Mouse (Mus musculus) cerebellum, adult 9-11 months (tissue): ENCODE results near the gene Rasgrp1.

Source experiments
- DNase-seq: peaks from one replicate; pipeline ENCODE4 v3.0.0; 2022

The Rasgrp1 gene

DNA sequence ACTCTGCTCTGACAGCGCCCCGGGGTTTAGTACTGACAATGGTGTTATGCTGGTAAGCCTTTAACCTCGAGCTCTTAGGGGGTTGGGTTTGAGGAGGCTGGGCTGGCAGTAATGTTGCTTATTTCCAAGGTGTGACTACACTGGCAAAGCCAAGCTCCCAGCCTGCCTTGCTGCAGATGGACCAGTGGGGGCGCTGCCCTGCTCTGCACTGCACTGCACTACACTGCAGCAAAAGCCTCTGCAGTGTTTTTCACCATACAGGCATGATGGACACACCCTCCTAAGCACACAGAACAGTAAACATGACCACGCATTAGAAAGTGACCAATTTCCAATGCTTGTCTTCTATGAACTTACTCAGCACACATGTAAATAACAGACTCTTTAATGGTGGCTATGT, 11.2 kb downstream of the Rasgrp1 start:
- DNase-seq: no peak

DNA sequence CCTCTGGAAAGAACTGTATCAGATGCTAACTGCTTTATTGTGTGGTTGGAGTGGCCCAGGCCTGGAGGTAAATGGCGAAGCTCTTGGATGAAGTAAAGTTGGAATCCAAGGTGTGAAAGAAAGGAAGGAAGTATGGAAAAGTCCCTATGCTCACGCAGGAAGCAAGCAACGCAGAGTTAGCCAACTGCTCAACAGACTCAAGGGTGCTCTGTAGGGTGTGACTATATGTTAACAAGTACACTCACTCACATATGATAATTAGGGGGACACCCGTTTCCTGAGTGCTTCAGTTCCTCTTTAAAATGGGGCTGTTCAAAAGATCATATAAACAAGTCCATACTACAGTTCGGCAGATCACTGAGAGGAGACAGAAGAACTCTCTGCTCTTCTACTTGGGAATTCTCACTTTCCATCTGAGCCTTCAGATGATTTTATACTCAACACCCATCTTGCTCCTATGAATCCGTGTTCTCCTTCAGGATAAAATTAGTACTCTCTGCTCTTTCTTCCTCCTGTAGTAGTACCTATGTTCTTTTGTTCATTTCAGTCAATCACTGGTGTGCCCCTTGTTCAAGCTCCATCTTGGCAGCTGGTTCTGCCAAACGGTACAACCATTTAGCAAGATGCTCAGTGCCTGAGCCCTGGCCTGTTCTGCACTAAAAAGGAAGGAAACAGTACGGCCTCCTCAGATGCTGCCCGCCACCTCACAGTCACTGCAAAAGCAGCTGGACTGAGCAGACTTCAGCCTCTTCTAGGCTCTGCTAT, 14.1 kb downstream of the Rasgrp1 start:
- no peak for DNase-seq

DNA sequence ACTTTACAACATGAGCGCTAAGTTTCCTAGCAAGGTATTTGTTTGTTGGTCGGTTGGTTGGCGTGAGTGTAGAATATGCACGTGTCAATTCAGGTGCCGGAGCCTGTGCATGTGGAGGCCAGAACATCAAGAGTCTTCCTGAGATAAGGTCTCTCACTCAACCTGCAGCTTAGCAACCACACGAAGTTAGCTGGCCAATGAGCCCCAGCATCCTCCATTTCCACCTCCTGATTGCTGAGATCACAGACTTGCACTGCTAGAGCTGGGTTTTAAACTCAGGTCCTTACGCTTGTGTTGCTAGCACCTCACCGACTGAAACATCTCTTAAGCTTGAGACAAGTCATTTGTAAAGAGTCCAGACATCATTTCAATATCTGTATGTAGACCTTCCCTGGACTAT, 20.4 kb downstream of the Rasgrp1 start:
- no peak for DNase-seq

DNA sequence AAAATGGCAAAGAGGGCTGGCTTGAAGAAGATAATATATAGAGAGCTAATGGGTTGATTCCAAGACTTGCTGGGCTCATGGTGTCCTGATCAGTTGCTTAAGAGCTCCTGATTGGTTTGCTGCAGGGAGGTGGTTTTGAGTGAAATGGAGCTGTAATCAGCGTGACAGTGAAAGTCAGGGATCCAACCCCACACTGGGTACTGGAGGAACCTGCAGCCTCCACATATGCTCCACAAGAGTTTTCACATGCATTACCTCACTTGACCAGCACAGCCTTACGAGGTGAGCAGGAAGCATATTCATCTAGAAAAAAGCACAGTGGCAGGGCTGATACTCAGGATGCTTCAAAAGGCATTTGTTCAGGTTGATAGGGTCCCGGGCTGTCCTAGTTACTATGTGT, 21.6 kb downstream of the Rasgrp1 start:
- no peak for DNase-seq

DNA sequence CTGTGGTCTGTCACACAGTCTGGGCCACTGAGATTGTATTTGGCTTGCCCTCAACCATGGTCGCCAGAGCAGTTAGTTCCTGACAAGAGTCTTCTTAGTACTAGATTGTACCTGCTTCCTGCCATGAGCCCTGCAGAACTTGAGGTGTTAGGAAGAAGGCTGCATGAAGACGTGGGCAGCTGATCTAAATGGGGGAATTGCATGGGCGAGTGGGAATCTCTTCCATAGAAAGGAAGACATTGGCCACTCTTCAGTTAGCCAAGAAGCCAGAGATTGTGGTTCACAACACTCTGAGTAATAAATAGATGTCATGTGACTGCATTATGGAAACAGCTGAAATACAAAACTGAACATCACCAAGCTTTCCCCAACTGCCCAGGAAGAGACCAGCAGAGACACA, 23.8 kb downstream of the Rasgrp1 start:
- DNase-seq: no peak

DNA sequence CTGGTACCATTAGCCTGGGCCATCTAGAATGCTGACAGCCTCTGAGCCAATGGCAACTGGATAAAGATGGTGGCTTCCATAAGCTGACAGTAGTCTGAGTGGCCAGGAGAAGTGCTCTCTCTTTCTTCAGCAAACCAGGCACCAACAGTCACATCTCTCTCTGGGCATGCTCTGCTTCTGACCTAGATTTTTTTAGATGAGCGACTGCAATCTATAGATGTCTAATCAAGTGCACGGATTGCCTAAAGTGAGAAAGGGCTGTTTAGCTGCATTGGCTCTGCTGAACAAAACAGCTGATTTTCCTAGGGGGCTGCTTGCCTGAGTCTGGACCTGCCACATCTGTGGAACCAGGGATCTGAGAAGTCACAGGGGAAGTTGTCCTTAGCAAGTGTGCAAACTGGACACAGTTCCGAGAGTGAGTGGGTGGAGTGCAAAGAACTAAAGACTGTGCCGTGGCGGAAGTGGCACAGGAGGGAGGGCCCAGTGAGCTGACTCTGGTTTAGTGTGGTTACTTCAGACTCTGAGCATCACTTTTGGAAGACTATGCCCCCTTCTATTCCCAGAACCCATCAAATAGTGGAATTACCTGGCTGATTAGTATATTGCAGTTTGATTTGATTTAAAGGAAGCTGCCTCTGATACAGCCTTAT, 29.1 kb downstream of the Rasgrp1 start:
- DNase-seq: no peak

DNA sequence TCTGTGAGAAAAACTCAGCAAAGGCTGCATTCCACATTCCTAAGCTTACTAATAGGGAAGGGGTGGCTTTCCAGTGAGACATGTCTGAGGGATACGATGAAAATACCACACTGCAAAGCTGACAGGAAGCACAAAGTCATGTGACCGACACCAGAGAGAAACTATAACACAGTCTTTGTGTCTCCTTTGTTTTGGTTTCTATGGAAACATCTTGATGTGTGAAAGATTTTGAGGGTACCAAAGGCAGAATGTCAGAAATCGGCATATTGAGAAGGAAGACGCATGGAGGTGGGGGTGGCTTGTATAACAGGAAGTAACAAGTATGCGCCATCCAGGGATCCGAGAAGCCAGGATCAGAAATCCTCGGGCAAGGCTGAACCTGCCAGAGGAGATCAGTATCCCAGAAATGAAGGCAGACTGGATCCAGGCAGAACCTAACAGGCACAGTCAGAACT, 30.3 kb downstream of the Rasgrp1 start:
- no peak for DNase-seq

DNA sequence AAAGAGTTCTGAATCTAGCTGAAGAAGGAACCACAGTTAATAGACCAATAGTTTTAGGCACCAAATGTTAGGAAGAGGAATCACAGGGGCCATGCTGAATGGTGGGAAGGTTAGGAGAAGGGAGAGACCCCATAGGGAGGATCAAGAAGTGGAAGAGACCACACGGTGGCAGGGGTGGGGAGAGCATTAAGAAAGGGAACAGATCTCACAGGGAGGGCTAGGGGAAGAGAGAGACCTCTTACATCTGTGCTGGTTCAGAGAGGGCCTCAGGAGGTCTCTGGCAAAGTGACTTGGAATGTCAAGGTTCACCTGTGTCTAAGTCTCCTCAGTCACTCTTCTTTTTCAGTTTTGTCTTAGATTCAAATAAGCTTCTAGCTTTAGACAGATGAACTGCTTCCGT, 30.8 kb downstream of the Rasgrp1 start:
- DNase-seq: no peak

DNA sequence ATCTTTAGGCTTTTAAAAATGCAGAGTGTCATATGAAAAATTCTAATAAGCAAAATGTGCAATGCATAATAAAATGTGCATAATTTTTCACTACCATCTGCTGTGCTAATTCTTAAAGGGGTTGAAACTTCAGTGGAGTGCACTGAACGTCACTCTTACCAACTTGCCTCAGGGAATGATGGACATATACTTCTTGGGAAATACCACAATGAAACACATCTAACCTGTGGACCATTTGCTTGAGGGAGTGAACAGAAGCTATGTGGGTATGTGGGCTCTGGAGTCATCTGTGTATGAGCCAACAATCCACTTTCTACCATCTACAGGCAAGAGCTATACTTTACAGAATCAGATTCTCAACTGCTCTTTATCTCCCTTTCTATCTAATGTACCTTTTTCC, 31.5 kb downstream of the Rasgrp1 start:
- no peak for DNase-seq

DNA sequence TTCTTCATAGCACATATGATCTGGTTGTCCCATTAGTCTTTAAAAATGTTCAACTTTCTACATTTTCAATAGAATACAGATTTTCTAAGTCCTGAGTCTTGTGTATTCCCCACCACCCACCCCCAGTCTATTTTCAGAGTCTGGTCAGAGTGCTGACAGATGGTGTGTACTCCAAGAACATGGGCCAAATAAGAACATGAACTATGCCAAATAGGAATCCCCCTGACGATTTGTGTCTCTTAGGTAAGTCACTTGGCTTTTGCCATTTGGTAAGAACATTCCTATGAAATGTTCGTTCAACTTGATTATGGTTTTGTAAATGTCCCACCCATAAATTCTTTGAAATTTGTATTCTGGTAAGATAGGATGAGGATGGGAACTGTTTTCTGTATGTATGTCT, 33.8 kb downstream of the Rasgrp1 start:
- no peak for DNase-seq

DNA sequence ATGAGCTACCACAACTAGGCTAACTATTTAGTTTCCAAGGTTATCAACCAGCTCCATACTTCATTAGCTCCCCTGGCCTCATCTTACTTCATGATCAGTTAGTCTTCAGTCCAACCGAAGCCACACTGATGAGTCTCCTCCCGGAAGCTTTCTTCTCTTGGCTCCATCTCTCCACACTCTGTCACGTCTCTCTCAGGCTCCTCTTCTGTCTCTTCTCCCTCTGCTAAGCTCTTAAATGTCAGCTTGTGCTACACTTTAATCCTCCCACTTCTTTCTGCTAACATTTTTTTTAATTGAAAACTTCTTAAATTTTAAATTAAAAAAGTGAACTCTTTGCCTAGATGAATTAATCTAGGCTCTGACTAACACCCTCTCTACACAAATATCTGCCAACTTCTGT, 34.8 kb downstream of the Rasgrp1 start:
- no peak for DNase-seq

DNA sequence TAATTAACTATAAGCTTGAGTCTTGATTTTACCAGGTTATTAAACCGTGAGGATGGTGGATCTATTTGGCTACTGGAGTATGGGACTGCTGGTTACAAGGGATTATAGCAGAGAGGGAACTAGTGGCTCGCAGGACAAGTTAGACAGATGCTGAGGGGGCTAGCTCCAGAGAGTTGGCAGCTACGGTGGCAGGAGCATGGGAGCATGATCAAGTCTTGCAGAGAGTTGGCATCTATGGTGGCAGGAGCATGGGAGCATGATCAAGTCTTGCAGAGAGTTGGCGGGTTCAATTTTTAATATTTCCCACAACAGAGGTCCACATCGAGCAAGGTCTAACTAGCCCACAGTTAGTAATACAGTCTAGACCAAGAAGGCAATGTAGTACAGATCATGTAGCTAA, 37.9 kb downstream of the Rasgrp1 start:
- no peak for DNase-seq

DNA sequence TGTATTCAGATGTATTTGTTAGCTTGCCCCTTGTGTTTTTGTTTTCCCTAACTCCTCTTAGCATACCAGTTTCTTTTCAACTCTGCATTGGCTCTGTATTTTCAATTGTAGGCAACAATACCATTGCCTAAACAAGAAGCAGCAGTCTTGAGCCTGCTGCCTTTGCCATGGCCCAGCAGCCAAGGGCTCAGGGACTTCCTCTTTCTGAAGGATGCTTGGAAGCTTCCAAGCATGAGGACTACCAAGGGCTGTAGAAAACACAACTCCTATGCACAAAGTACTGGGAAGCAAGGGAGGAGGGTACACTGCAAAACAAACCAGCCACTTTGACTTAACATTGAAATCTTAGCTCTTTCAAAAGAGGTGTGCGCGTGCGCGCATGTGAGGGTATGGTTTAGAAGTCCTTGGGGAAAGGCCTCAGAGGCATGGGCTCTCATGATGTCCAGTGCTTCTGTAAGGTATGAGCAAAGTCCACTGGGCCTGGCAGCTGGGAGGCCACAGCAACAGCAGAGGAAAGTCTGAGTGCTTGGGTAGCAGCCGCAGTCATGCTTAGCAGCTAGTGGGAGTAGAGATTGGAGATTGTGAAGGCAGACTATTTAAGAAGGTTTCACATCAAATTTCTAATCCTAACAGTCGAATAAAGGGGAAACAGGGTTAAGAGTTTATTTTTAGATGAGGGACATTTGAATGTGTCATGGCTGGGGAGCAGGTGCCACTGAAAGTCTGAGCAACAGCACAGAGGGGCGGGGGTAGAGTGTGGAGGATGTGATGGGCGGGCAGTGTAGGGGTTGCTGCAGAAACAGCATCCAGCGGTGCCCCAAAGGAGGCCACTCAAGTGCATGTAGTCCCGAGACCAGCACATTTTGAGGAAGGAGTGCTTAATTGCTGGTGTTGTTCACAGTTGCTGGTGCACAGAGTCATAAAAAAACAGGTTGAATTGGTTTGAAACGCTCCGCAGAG, 39.1 kb downstream of the Rasgrp1 start:
- DNase-seq: no peak

DNA sequence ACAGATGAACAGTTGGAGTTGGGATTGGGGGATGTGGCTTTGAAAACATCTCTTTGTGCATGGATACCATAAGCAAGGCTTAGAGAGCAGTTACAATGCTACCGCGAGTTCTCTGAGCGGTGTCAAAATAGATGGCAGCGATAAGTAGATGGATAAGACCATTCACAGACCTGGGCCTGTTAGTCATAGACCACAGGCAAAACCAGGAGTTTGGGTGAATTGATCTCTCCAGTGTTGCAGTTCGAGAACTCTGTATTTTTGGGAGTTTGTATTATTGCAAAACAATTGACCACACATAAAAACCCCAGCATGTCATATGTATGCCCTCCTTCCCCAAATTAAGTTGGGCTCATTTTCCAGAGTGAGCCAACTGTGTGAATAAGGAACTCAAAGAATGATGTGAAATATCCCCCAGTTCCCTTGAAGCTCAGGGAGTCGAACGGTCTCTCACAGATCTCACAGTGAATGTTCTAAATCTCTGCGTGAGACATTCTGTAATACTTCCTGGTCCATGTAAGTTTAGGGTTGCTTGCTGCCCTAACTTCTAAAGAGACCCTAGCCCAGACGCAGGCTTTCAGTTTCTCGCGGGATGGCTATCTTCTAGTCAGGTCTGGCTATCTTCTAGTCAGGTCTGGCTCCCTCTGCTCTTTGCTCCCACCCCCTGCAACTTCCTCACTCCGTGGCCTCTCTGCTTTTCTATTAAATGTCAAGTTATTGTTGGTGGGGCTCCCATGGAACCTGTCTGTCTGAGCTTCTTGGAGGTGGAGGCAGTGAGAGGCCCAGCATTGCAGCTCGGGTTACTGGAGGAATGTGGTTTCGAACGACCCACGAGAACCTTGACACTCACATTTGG, 43.0 kb downstream of the Rasgrp1 start:
- DNase-seq: no peak

DNA sequence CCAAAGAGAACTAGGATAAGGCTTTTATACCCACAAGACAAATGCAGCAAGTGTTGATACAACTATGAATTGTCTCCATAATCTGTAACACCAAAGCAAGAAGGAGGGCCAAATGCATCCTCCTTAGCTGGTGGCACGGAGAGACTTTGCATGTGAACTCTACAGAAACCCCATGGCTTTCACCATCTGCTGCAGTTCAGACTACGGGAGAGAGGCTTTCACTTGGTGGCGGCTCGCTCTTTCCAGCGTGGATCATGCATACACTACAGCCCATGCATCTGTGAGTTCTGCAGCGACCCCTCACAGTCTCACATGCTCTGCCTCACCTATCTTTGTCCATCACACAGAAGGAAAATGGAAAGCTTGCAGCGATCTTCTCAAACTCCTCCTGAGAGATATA, 54.5 kb downstream of the Rasgrp1 start:
- DNase-seq: peak; percentile 26

DNA sequence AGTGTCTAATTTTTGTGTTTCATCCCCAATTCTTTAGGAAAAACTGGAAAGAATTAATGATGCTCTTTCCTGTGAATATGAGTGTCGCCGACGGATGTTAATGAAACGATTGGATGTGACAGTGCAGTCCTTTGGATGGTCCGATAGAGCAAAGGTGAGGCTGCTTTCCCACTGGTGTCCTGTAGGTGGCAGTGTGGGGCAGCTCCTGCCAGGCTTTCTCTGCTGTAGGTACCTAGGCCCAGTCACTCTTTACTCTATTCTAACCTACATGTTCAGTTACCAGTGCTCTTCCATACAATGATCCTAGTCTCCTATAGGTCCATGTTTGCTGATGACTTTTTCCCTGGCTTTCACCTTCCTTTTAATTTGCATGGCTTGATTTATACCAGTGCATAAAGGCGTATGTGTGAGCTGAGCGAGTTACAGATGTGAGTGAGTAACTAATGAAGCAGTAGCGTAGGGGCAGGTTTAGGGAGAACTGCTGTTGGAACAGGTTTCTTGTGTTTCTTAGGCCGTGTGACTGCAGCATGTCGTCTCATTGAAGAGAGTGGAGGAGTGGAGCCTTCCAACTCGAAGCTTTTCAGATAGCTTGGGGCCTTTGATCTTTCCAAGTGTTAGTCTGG, 78.9 kb downstream of the Rasgrp1 start:
- peak; percentile 40 for DNase-seq

DNA sequence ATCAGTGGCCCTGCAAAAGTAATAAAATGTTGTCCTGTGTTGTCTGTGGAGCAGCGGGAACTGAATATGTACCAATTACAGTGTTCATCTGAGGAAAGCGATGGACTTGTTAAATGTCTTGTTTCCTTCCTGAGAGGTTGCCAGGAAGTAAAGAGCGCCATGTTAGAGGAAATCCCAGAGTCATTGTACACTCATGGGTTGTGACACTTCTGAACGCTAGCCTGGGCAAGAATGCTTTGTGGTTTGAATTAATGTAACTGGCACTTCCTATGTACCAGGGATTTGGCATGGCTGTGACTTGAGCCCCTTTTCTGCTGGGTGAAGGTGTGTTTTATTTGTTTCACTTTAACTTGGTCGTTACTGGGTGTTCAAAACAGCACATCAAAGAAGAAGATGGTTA, 80.6 kb downstream of the Rasgrp1 start:
- DNase-seq: no peak

DNA sequence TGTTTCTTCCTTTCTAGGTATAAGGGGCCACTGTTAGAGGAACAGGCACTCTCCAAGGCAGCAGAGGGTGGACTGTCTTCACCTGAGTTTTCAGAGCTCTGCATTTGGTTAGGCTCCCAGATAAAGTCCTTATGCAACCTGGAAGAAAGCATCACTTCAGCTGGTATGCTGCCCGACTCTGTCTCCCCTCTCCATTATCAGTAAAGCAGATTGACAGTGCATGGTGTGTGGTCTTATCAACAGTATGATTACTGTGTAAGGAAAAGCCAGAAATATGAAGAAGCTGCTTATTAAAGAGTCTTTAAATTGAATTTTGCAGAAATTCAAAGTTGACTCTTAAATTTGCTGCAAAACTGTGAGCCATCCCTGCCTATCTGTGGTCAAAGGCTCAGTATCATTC, 85.2 kb downstream of the Rasgrp1 start:
- no peak for DNase-seq

DNA sequence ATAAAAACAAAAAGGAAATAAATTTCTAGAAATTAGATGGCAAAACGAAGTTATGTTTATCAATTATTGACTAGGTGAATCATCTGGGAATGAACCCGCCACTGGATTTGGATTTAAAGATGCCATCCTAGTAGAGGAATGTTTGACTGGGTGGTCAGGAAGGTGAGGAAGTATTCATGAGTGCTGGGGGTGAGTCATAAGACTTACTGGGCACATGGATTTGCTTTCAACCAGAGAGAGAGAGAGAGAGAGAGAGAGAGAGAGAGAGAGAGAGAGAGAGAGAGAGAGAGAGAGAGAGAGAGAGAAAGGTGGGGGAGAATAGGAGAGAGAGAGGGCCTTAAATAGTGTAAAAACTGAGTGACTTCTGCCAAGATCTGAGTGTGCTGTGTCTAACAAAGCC, 87.4 kb downstream of the Rasgrp1 start:
- no peak for DNase-seq

DNA sequence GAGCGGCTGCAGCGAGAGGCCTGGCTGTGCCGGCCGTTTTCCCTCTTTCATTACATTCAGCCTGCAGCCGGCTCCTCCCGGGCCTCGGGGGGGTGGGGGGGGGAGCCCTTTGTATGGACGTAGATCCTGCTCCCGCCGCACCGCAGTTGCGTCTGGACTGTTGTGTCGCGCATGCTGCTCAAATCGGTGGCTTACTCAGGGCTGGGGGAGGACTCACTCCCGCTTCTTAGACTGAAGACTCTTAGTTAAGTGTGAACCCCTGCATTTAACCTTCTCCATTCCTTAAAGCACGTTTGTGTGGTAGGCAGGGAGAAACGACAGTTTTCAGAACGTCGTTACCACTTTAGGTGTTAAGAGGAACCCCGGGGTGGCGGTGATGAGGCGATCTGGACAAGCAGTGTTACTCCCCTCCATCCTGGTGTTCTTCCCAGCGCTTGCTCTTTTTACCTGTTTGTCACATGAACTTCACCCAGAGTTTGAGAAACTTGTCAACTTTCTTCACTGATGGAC, 92.7 kb downstream of the Rasgrp1 start:
- no peak for DNase-seq

DNA sequence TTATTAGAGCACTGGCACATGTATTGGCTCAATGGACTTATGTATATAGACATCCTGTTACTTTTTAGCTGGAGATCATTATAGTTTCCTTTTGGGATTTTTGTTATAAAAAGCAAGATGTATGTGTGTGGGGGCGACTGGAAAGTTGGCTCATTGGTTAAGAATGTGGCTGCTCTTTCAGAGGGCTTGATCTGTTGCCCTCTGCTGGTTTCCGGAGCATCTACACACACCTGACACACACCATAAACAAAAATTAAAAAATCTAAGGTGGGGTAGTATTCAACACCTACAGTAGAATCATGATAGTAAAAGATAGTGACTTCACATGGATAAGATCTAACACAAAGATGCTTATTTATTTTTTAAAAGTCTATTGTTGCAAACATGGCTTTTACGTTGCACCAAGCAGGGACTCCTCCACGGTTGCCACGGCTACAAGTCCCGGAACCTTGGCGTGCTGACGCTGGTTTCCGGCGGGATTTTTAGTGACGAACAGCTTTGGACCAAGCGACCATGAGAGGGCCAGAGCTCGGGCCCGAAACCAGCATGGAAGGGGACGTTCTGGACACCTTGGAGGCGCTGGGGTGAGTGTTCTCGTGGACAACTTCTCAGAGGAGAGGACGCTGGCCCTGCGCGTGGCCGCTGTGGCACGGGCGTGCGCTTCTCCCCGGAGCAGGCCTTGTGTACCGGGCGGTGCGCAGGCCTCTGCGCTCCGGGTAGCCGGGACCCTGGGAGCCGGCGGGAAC, 93.4 kb downstream of the Rasgrp1 start, which contains the start of gene Fam98b:
Gene Fam98b, plus strand, starts transcription at position 485 of the 746 bp plus-strand sequence.
- peak; percentile 83 for DNase-seq
